Mouse (Mus musculus) stomach, postnatal 0 days (tissue): ENCODE data around the gene Fbxo42. TPM values are rescaled to one million over a fixed set of nuclear protein-coding genes. Genes with fewer than 3 reads are reported as not detected.
A peak's percentile ranks its signal among the peaks of the same experiment; 100 is the strongest.

Experiments used
- ATAC-seq: fragments of 200-750 bp; cut with Nextera tagmentation; 2 replicates; pipeline ENCODE4 v1.8.0; 2017; ENCODE audit not compliant: low FRiP score, low TSS enrichment
- DNase-seq: peaks from one replicate; pipeline ENCODE4 v3.0.0-alpha.2; 2016; ENCODE audit warnings: low spot score
- H3K27ac ChIP-seq: fragments of 300-500 bp; sonication (generic); replicated peaks from 2 replicates; pipeline ENCODE4 v1.5.1; 2014; ENCODE audit warnings: mild to moderate bottlenecking, control low read depth
- H3K27me3 ChIP-seq: fragments of 300-500 bp; sonication (generic); 2 replicates; pipeline ENCODE4 v1.6.1; 2014; ENCODE audit warnings: low read length; ENCODE audit not compliant: control insufficient read depth, insufficient read depth
- H3K36me3 ChIP-seq: fragments of 300-500 bp; sonication (generic); 2 replicates; pipeline ENCODE4 v1.6.1; 2014; ENCODE audit warnings: low read length, mixed read lengths; ENCODE audit not compliant: control insufficient read depth, insufficient read depth
- H3K4me1 ChIP-seq: fragments of 300-500 bp; sonication (generic); replicated peaks from 2 replicates; pipeline ENCODE4 v1.6.1; 2014; ENCODE audit warnings: antibody characterized with exemption; ENCODE audit not compliant: control insufficient read depth, insufficient read depth
- H3K4me2 ChIP-seq: fragments of 300-500 bp; sonication (generic); replicated peaks from 2 replicates; pipeline ENCODE4 v1.6.1; 2014; ENCODE audit warnings: low read depth, mild to moderate bottlenecking, control low read depth, moderate library complexity
- H3K4me3 ChIP-seq: fragments of 300-500 bp; sonication (generic); 2 replicates; pipeline ENCODE4 v1.5.1; 2014; ENCODE audit warnings: low read depth, low read length, control low read depth
- H3K9ac ChIP-seq: fragments of 300-500 bp; sonication (generic); 2 replicates; pipeline ENCODE4 v1.6.1; 2014; ENCODE audit warnings: mild to moderate bottlenecking, low read length, control low read depth, mixed read lengths
- H3K9me3 ChIP-seq: fragments of 300-500 bp; sonication (generic); 2 replicates; pipeline ENCODE4 v1.6.1; 2016; ENCODE audit warnings: low read length; ENCODE audit not compliant: control insufficient read depth
- CTCF ChIP-seq: IDR thresholded peaks from 2 replicates; pipeline ENCODE4 v1.5.1; 2016; ENCODE audit warnings: antibody characterized with exemption, low read depth, mild to moderate bottlenecking, moderate library complexity
- EP300 ChIP-seq: optimal IDR thresholded peaks from 2 replicates; pipeline ENCODE3; 2016; ENCODE audit warnings: antibody characterized with exemption
- WGBS: fragments of 180-500 bp; shearing (Covaris S2); extraction: QIAGEN DNeasy Blood & Tissue Kit; methylation state at CpG from one replicate; pipeline ENCODE4 v1.1.7; 2014; 5-methylcytosine and 5-hydroxymethylcytosine counted together
- polyA plus RNA-seq: library from polyadenylated mRNA; unstranded; fragments of >200 nt; fragmentation: Nextera tagmentation; extraction: Ambion mirVana; gene quantifications from 2 replicates; pipeline ENCODE4 v1.2.1, GENCODE M21; 2015

Gene Fbxo42
- polyA plus RNA-seq, 1 experiment from 2014 or later = 9.8 TPM

DNA sequence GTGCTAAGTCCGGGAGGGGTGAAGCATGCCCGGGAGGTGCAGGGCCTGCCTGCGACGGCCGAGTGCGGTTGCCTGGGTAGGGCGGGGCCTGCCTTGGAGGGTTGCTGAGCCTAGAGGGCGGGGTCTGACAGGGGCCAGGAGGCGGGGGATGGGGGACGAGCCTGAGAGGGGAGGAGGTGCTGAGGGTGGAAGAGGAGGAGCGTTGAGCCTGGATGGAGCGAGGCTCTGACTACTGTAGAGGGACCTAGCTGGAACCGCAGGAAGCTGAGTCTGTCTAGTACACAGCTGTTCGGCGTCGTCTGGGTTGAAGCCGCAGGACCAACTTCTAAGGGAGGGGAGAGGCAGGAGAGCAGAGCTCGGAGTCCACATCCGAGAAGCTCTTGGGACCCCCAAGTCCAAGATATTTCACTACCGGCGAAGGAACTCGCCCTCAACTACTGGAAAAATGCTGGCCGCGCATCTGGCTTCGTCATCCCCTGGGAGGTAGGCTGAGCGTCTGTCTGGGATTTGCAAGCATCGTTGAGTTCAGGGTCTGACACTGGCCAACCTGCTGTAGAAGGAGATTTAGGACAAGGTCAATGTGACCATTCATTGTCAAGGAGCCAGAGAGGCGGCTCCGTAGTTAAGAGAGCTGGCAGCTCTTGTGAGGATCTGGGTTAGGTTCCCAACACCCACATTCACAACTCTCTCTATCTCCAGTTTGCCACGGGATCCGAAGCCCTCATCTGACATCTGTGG lies 91.8 kb downstream of the Fbxo42 start, which contains the start of gene Arhgef19:
TSS of gene Arhgef19 (plus strand) at position 112 of the 738 bp plus-strand sequence.
- H3K4me1 ChIP-seq = peaks cover 11% of the 10 kb centered on the region
- H3K9ac ChIP-seq = peak within 1 kb of the TSS; percentile 51
- 1% methylated on average over 31 of the region's 31 CpGs for WGBS
- DNase-seq = peak; percentile 97
- no peaks in the 10 kb centered on the region for H3K36me3 ChIP-seq
- peak within 1 kb of the TSS; percentile 70 for H3K4me2 ChIP-seq
- H3K9me3 ChIP-seq = no peaks in the 10 kb centered on the region
- no peaks in the 10 kb centered on the region for H3K27me3 ChIP-seq
- peak within 1 kb of the TSS; percentile 38 for H3K4me3 ChIP-seq
- TF ChIP-seq CTCF (peak; percentile 19; the same call in 1 of the 2 replicates), EP300 (no peak)
- peak; percentile 92 for ATAC-seq
- peak within 1 kb of the TSS; percentile 82 for H3K27ac ChIP-seq

DNA sequence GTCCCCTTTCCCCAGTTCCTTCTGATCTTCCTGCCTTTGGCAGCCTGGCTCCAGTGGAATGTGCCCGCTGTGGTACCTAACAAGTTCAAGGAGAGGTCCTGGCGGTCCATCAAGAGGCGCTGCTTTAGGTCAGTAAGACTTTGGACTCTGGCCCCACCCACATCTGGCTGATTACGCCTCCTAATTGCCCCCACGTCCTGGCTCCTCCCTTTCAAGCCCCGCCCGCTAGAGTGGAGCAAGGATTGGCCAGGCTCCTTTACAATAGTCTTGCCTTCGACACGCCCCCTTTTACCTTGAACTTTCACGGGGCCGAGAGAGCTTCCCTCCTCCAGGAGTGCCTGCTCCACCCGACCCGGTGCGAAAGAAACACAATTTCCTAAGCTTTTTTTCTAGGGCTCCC lies 92.9 kb downstream of the Fbxo42 start:
- Histone ChIP-seq H3K9ac (no peak overlapping the region), H3K27ac (peak overlapping the region; percentile 78), H3K9me3 (no peaks in the 10 kb centered on the region), H3K4me3 (no peak overlapping the region), H3K4me1 (peaks cover 15% of the 10 kb centered on the region), H3K27me3 (no peaks in the 10 kb centered on the region), H3K36me3 (no peaks in the 10 kb centered on the region), H3K4me2 (peak overlapping the region; percentile 70)
- peak; percentile 74 for ATAC-seq
- 4% methylated on average over 14 of the region's 14 CpGs for WGBS
- peak; percentile 96 for DNase-seq
- TF ChIP-seq EP300 = no peak

DNA sequence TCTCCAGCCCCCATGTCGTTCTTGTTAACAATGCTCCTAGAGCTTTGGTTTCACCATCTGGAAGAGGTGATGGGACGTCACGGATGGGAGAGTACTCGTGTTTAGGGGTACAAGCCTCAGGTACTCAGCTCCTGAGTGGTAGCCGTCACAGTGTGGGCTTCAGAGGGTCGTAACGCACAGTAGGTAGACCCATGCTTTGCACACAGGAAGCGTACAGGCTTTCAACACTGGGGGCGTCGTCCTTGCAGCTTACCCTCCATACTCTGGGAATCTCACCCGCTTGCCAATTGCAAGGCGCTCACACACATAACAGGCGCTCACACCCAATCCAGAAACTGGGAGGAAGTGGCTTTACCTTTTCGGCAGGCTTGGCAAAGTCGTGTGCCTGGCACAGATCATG lies 94.1 kb downstream of the Fbxo42 start:
- Histone ChIP-seq H3K9ac (0 out of 2 replicates have a peak overlapping the region, but pooled peaks have one; percentile 50), H3K27ac (peak overlapping the region; percentile 82), H3K27me3 (no peaks in the 10 kb centered on the region), H3K36me3 (no peaks in the 10 kb centered on the region), H3K4me1 (peaks cover 23% of the 10 kb centered on the region), H3K4me2 (peak overlapping the region; percentile 48), H3K4me3 (no peak overlapping the region), H3K9me3 (no peaks in the 10 kb centered on the region)
- WGBS = 35% methylated on average over 15 of the region's 15 CpGs
- no peak for TF ChIP-seq CTCF
- TF ChIP-seq EP300 = no peak
- peak; percentile 26 for DNase-seq
- no peak for ATAC-seq

DNA sequence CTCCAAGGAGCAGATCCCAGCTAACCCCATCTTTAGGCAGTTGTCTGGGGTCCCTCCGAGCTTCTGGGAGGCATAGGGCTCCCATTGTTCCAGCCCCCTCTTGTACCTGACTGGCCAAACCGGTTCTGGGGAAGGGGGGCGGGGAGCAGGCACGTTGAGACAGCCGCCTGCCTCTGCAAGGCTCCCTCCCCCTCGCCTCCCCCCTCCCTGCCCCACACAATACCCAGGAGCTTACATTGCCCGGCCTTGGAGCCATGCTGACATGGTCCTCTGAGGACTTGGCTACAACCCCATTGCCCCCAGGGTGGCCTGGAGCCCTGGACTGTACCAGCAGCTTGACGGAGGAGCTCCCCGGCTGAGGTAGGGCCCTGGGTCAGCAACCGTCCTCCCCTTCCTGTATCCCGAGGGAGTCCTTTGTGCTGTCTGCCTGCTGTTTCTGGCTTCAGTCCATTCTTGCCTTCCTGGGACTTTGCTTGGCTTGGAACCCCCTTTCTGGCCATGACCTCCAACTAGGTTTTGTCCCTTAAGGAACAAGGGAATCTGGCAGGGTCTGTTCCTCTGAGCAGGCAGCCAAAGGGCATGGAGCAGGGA lies 95.0 kb downstream of the Fbxo42 start:
- DNase-seq (peak; percentile 90), ATAC-seq (peak; percentile 28; the same call in 1 of the 2 replicates)
- Histone ChIP-seq H3K27ac (peak overlapping the region; percentile 82), H3K4me2 (peak overlapping the region; percentile 48), H3K4me1 (peaks cover 30% of the 10 kb centered on the region), H3K9me3 (no peaks in the 10 kb centered on the region), H3K27me3 (no peaks in the 10 kb centered on the region), H3K4me3 (peak overlapping the region; percentile 22), H3K9ac (peak overlapping the region; percentile 50), H3K36me3 (no peaks in the 10 kb centered on the region)
- 15% methylated on average over 11 of the region's 11 CpGs for WGBS
- TF ChIP-seq CTCF = no peak
- TF ChIP-seq EP300 = no peak

GRCm38 (mm10) chr4:141243636-141244035 lies 95.9 kb downstream of the Fbxo42 start:
- H3K4me2 ChIP-seq = peak overlapping the region; percentile 48
- TF ChIP-seq CTCF = no peak
- TF ChIP-seq EP300 = no peak
- no peak for ATAC-seq
- H3K4me1 ChIP-seq = peaks cover 30% of the 10 kb centered on the region
- H3K27ac ChIP-seq = no peak overlapping the region
- no peaks in the 10 kb centered on the region for H3K36me3 ChIP-seq
- H3K9me3 ChIP-seq = no peaks in the 10 kb centered on the region
- peak; percentile 11 for DNase-seq
- no peaks in the 10 kb centered on the region for H3K27me3 ChIP-seq
- no peak overlapping the region; the same call in 1 of the 2 replicates for H3K4me3 ChIP-seq
- 39% methylated on average over 5 of the region's 5 CpGs for WGBS
- H3K9ac ChIP-seq = no peak overlapping the region

GRCm38 (mm10) chr4:141244401-141244800 lies 96.7 kb downstream of the Fbxo42 start:
- DNase-seq (peak; percentile 14), ATAC-seq (no peak)
- no peaks in the 10 kb centered on the region for H3K36me3 ChIP-seq
- peak overlapping the region; percentile 36 for H3K4me2 ChIP-seq
- H3K4me3 ChIP-seq = 0 out of 2 replicates have a peak overlapping the region, but pooled peaks have one; percentile 6
- TF ChIP-seq EP300 (no peak), CTCF (no peak)
- H3K4me1 ChIP-seq = peaks cover 30% of the 10 kb centered on the region
- H3K9ac ChIP-seq = no peak overlapping the region; the same call in 1 of the 2 replicates
- peak overlapping the region; percentile 81 for H3K27ac ChIP-seq
- no peaks in the 10 kb centered on the region for H3K9me3 ChIP-seq
- no peaks in the 10 kb centered on the region for H3K27me3 ChIP-seq
- WGBS = 52% methylated on average over 5 of the region's 5 CpGs
